Mouse (Mus musculus) induced T-regulatory cell, adult 2 months (primary cell): ENCODE results near the gene Pde7b.
A peak's percentile ranks its signal among the peaks of the same experiment; 100 is the strongest.

Experiments
- DNase-seq: peaks from one replicate; pipeline ENCODE4 v3.0.0-alpha.2; 2012; ENCODE audit warnings: low read depth

Gene Pde7b

DNA sequence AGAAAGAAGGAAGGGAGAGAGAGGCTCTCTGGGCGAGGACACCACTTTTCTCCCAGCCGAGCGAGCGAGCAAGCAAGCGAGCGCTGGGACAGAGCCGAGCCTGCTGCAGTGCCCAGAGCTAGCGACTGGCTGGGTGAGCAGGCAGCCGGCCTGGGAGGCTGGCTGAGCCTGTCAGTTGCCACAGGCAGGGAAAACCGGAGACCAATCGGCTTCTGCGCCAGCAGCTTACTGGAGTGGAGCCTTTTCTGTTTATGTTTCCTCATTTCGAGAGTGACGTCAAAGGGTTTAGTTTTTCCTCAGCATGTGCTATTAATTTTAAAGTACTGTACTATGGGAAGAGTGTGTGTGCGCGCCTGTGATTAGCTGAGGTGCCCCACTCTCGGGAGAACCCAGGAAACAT, at the start of gene Pde7b:
Pde7b (minus strand) TSS at position 173 of the 400 bp plus-strand sequence.
- peak; percentile 50 for DNase-seq

DNA sequence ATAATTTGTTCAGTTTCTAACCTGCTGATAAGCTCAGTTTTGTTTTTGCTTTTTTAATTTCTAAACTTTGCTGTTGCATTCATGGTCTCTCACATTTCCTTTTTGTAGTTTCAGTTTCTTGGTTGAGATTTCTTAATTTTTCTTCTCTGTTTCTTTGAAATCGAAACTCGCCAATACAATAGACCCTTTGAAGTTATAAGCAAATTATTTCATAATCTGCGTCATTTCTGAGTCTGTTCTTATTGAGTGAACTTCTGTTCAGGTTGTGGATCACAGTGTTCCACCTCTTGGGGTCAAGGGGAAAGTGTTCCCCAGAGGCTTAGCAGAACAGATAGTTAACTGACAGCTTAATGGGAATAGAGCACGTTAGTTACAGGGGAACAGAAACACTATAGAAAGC, 47.2 kb upstream of the Pde7b start:
- peak; percentile 53 for DNase-seq

DNA sequence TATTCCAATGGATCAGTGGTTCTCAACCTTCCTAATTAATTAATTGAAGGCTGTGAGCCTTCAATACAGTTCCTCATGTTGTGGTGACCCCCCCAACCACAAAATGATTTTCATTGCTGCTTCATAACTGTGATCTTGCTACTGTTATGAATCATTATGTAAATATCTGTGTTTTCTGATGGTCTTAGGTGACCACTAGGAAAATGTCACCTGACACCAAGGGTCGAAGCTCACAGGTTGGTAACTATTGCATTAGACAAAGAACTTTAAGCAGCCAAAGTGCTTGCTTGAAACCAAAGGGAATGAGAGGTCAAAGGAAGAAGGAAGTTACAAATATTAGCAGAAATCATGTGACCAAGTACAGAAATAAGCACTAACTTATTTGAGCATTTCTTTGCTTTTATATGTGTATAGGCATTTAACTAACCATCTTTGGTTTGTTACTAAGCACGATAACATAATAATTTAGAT, 45.6 kb upstream of the Pde7b start:
- no peak for DNase-seq

DNA sequence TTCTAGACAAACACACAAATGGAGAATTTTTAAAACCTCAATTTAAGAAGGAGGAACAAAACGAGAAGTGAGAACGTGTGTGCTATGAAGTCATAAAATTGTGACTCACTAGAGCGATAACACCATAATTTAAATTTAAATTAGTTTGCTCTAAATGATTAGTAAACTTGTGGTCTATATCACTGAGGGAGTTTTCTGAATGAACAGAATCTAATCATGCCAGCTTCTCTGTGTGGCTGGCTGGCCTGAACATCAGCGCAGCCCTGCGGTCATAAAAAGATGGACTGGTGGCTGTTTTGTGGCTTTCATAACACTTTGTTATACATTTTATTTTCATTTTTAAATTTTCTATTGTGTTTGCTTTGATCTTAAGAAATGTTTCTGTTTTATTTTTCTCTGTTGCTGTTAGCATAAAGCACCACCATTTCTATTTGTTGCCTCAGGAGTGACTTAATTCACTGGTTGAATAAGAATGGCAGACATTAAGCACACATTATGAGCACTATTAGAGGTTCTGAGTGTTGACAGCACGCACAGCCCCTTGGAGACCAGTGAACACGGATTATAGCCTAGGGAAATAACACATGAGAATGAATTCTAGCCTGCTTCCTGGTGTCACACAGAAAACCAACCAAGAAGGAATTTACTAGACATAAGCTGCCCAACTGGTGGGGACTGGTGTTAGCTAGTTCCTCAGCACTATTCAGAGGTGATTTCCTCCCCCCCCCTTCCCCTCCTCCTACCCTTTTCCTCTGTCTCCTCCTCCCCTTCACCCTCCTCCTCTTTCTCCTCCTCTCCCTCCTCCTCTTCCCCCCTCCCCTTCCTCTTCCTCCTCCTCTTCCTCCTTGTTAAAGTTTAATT, 44.9 kb upstream of the Pde7b start:
- DNase-seq, result no peak

DNA sequence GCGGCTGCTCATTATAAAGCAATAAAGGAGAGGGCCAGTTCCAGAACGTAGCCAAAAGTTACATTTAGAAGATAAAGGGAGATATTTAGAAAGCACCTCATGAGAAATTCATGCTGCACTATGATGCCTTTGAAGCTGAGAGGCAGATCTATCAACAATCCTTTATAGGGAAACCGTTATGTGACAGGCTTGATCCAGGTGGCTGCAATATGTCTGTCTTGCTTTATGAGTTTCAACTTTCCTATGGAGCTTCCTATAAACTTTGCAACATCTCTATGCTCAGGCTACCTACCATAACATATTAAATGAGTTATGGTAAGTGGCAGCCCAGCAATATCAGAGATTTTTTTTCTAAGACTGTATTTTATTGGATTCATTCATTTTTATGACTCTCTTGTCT, 39.5 kb upstream of the Pde7b start:
- DNase-seq, result no peak

DNA sequence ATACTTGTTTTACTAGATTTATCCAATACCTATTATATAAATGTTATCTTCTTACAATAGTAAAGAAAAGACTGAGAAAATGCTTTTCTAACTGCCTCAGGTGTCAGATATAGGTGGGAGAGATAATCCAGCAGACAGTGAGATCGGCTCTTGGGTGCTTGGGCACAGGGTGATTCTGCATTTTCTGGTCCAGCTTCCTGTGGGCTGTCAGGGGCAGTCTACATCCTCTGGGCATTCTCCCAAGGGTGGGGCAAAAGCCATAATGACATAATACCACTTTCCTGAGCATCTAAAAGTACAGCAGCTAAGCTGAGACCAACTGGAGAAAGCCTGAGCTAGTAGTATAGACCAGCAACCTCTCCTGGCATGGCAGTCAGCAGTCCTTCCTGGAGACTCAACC, 34.1 kb upstream of the Pde7b start:
- DNase-seq, result no peak

DNA sequence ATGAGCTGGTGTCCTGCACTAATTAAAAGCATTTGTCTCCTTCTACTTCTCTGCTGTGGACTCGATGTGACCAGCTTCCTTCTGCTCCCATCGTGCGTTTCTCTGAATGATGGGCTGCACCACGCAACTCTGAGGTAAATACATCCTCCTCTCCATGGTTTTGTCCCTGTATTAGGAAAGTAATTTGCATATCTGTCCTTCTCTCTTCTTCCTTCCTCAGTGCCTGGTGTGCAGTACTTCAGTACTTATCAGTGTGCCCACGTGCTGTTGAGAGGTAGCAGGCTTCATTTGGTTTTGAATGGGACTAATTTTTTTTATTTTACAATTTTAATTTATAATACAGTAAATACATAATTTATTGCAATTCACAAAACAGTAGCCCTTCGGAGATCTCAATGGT, 33.4 kb upstream of the Pde7b start:
- no peak for DNase-seq

DNA sequence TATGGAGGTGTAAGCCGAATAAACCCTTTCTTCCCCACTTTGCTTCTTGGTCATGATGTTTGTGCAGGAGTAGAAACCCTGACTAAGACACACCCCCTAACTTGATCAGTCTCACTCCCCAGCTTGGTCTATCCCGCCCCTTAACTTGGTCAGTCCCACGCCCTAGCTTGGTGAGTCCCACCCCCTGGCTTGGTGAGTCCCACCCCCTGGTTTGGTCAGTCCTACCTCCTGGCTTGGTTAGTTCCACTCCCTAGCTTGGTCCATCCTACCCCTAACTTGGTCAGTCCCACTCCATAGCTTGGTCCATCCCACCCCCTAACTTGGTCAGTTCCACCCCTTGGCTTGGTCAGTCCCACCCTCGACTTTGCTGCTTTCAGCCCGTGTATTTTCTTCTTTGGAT, 31.3 kb upstream of the Pde7b start:
- DNase-seq, result no peak

DNA sequence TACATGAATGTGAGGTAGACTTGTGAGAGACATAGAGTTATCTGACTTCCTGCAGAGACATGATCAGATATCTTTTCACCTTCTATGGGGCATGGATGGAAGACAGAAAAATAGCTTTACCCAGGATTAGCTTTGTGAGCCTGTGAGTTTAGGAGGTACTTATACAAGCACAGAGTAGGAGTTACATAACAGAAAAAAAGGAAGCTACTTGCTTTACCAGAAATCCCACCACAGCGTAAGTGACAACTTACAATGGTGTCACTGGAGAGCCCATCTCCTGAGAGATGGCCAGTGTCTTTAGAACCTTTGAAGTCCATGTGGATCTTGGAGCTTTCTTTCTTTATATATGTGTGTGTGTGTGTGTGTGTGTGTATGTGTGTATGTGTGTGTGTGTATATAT, 28.0 kb upstream of the Pde7b start:
- no peak for DNase-seq

DNA sequence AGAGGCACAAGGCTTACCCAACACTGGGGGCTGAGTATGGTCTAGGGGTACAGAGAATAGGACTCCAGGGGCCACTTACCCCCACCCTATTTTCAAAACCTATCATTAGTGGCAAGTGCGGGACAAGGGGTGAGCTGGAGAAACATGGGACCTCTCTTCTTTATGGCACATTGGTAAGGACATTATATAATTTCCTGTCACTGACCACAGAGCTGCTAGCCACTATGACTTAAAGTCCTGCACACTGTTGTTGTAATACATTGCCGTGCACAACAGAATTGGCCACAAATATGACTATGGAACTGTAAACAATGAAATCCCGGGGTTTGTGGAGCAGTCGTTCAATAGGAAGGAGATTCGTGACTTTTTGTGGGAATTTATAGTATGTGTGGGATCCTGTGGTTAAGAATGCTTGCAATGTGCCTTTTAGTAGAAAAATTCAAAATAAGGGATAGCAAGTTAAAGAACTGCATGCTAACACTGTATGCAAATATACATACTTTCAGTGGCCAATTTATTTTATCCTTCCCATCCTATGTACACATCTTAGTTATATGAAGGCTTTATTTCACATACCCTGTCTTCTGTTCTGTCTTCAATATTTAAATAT, 25.9 kb upstream of the Pde7b start:
- no peak for DNase-seq

DNA sequence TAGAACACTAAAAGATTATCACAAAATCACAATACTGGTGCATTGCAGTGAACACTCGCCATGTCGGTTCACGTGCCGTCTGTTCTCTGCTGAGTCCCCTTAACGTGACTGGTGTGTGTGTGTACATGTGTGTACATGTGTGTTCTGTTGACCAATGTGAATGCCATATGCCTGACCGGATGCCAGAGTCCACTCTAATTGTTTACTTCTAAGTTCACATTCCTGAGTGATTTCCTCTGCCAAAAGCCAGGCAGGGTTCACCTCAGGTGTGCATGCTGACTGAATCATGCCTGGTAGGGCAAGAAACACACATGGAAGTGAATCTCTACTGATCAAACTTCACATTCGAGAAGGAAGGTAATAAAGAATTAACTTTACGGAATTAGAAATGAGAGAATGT, 24.1 kb upstream of the Pde7b start:
- DNase-seq, result no peak

DNA sequence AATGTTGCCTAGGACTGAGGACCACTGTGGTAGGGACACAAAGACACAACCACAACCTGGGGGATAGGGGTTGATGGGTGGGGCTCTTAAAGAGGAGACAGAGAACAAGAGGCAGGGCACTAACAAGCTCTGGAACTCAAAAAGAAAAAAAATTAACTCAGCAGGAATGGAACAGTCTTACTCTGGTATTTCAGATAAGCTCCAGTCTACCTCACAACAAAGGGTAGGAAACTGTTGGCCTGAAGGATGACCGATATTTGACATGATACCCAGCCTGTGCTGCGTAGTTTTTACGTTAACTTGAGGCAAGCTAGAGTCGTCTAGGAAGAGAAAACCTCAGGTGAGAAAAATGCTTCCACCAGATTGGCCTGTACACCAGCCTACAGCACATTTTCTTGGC, 22.4 kb upstream of the Pde7b start:
- no peak for DNase-seq

DNA sequence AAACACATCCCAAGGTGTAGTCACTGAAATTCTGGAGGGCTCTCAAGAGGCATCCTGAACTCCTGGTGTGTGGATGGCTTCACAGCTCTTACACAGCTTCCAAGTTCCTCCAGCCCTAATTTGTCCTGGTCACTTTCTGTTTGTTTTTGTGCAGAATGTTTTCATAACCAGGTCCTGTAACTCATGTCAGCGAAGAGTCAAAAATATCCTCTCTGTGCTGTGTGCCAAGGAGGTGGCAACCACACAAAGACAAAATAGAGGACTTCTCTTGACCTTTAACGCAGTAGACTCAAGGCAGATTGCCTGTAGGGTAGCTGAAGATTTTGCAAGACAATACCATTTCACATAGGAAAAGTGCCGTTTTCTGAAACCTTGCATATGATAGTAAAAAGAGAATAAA, 14.9 kb upstream of the Pde7b start:
- DNase-seq, result no peak

DNA sequence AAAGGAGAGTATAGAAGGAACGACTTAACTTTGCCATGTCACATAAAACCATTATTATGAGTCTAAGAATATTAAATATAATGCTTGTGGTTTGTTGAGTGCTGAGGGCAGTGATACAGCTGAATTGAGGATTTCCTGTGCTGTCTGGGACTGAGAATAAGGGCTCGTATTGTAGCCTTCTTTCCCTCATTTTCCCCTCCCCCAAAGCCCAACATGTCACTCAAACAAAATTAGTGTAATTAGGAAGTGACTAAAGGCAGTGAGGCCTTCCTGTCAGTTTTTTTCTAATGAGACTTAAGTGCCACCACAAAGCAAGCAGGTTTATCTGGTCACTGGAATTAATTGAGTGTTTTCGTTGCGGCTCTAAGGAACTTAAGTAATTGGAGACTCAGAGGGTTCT, 12.3 kb upstream of the Pde7b start:
- no peak for DNase-seq

DNA sequence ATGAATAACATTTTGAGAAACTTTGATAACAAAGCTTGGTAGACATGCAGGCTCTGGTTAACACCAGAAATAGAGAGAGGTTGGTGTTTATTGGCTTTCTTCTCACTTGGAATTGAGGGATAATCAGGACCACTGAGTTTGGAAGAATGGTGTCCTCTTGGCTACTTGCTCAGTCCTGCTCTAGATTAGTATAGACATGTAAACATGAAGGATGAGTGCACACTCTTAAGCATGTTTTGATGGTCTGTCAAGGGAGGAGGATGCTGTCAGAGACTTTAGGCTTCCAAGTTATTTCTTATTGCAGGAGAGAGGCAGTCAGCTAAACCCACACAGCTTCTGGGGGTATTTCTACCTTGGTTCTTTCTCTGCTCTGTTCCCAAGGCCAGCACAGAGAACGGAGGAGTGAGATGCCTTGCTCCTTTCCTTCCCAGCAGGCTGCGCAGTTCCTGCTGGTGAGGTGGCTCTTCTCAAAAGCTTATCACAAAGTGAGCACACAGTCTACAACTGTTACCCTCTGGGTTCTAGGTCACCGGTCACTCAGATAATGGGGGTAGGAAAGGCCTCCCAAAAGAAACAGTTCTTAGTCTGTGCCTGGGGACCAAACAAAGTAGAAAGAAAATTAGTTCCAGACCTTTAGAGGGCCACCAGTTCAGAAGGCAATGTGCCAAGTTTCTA, 11.0 kb upstream of the Pde7b start:
- no peak for DNase-seq

DNA sequence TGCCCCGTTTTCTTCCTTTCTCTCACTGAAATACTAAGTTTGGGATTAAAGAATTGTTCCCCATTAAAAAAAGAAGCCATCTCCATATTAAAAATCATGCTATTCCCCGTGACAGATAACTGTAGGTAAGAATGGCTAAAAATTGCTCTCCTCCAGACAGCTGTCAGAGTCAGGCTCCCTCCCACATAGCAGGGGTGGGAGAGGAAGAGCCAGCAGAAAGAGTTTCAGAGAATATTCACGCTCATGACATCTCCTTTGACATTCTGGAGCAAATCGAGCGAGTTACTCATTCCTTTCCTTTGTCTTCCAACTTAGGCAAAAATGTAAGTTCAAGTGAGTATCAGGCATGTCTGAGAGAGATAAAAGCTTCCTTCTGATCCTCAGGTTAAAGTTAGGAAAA, 8.7 kb upstream of the Pde7b start:
- DNase-seq, result no peak

DNA sequence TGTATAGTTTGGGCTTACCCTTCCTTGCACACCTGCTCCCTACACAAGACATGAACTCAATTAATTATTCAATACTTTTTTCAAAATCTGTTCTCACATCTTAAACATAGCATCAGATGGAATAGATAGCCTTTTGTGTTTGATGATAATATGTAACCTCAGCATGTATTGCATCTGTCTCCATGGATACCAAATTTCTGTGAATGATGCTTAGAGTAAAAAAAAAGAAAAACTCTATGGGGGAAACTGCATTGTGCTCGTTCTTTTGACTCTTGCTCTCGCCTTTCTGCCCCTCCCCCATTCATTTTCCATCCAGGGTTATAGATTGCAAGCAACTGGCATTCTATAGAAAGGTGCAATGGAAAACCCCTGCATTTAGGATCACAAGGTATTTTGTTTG, 7.3 kb upstream of the Pde7b start:
- DNase-seq, result no peak

DNA sequence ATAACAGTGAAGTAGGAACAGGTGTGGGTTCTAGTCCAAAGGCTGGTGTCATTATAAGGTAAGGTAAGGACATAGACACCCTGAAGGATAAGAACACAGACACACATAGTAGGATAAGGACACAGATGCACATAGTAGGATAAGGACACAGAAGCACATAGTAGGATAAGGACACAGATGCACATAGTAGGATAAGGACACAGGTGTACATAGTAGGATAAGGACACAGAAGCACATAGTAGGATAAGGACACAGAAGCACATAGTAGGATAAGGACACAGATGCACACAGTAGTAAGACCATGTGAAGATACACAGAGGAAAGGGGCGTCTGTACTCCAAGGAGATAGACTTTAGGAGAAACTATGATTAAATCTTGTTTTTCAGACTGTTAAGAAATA, 5.2 kb upstream of the Pde7b start:
- DNase-seq, result no peak

DNA sequence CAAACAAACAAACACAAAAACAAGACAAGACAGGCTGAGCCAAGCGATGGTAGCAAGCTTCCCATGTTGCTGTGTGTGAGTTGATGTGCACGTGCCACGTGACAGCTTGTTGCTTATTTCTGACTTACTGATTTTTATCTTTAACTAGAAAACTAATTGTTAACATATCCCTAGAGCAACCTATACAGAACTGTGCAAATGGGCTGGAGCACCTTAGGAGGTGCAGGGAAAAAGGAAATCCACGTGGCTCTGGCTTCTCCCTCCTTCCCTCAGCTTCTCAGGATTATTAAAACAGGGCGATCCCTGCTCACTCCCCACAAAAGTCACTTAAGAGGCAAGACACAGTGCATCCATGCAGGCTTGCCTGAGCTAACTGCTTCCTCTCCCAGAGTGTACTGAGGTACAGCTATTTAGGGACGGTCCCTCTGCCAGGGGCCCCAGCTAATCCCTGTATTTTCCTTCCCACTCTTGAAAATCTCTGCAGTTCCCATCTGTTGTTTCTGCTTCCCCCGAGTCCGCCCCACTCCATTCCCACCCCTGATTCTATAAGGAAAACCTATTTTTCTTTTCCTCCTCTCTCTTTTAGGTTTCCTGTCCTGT, 606 bp upstream of the Pde7b start:
- DNase-seq, result no peak

DNA sequence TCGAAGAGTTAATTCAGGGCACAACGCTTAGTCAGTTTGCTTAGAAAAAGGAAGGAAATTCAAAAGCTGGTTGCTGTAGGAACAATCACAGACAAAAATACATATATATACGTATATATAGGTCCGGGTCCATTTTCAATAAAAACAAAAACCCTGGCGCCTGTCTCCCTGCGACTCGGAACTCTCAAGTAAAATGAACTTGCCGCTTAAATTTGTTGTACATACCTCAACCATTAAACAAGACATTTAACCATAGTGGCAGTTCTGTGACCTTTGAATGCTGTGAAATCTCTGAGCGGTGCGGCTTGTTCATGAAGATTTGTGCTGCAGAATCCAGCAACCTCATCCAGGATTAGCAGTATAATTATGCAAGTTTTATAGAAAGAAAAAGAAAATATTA, 427 bp downstream of the Pde7b start:
- peak; percentile 22 for DNase-seq

DNA sequence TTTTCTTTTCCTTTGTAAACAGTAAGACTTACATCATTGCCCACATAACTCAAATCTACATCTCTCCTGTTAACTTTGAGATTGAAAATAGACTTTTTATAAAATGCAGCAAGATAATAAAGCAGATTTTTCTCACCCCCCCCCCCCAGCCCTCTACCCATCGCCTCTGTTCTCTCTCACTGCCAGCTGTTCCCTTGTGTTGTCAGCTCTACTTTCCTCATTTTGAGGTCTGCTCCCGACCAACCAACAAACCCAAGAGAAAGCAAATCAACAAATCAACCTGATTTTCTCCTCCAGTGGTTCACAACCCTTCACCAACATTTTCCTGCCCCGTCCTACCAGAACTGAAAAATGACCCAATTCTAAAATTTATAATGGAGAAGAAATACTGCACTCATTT, 916 bp downstream of the Pde7b start:
- no peak for DNase-seq

DNA sequence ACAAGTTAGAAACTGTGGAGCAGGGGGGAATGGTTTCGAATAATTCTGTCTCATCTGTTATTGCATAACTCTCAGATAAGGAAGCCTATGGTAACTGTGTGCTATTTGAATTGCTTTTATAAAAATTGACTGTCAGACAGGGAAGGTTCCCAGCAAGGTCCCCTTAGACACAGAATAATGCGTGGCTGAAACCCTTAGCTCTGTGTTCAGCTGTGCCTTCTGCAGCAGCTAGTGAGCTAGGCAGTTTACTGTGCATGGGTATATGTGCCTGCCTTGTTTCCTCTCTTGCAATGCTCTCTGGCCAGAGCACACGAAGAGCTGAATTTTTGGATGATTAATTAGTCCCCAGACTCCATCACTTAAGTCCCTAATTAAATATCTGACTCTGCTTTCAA, 1.4 kb downstream of the Pde7b start:
- DNase-seq, result no peak
